Mouse (Mus musculus): ENCODE data around the gene Ubl7. TPM values are rescaled to one million over a fixed set of nuclear protein-coding genes. Genes with fewer than 3 reads are reported as not detected.

The Ubl7 gene
- total RNA-seq, 2 experiments from 2014 or later = 84.5 to 91.1 TPM

- DNase-seq = peak in 1 of 2 experiments; percentile 48
These were observed 36.7 kb downstream of the Ubl7 start for GRCm38 (mm10) chr9:57947381-57948030.

GRCm38 (mm10) chr9:57948333-57948931 lies 37.7 kb downstream of the Ubl7 start:
- peak in 1 of 2 experiments; percentile 14 for DNase-seq

GRCm38 (mm10) chr9:57949102-57949704 lies 38.4 kb downstream of the Ubl7 start:
- DNase-seq = no peak

- DNase-seq = peak in 1 of 2 experiments; percentile 34
These were observed 39.1 kb downstream of the Ubl7 start for GRCm38 (mm10) chr9:57949879-57950278.

GRCm38 (mm10) chr9:57950519-57950918 lies 39.7 kb downstream of the Ubl7 start:
- DNase-seq = peak in 1 of 2 experiments; percentile 11

GRCm38 (mm10) chr9:57951993-57952392 lies 41.2 kb downstream of the Ubl7 start:
- no peak for DNase-seq

- no peak for DNase-seq
These were observed 44.4 kb downstream of the Ubl7 start for GRCm38 (mm10) chr9:57954962-57955744.

- no peak for DNase-seq
These were observed 45.0 kb downstream of the Ubl7 start for GRCm38 (mm10) chr9:57955764-57956163.

GRCm38 (mm10) chr9:57956196-57956837 lies 45.5 kb downstream of the Ubl7 start:
- no peak for DNase-seq

GRCm38 (mm10) chr9:57956838-57957236 lies 46.1 kb downstream of the Ubl7 start:
- peak in 1 of 2 experiments; percentile 15 for DNase-seq

- peak in 1 of 2 experiments; percentile 44 for DNase-seq
These were observed 47.8 kb downstream of the Ubl7 start for GRCm38 (mm10) chr9:57958615-57959014.

- no peak for DNase-seq
These were observed 48.6 kb downstream of the Ubl7 start for GRCm38 (mm10) chr9:57959399-57959798.

GRCm38 (mm10) chr9:57959886-57960866 lies 49.4 kb downstream of the Ubl7 start:
- peak in 1 of 2 experiments; percentile 12 for DNase-seq

GRCm38 (mm10) chr9:57961226-57961625 lies 50.4 kb downstream of the Ubl7 start:
- no peak for DNase-seq

- peak in 1 of 2 experiments; percentile 66 for DNase-seq
These were observed 51.3 kb downstream of the Ubl7 start for GRCm38 (mm10) chr9:57961863-57962778.

GRCm38 (mm10) chr9:57963249-57963997 lies 52.6 kb downstream of the Ubl7 start:
- no peak for DNase-seq

- DNase-seq = no peak
These were observed 53.2 kb downstream of the Ubl7 start for GRCm38 (mm10) chr9:57963998-57964395.

GRCm38 (mm10) chr9:57964528-57965250 lies 53.9 kb downstream of the Ubl7 start:
- peak in 1 of 2 experiments; percentile 58 for DNase-seq
